13 mouse cellular contexts compared by ENCODE assay signal in genomic region chr15:10634176-10634575, GRCm38 (mm10).
DNase-seq lines count a peak whose midpoint lies in the region; ATAC-seq lines count a peak whose summit lies in the region.
"Had no signal": no experiment of that assay in that cellular context is flagged by ENCODE, and none has a peak within 500 bp of the region (broad histone marks: within the 10 kb centered on the region; RNA-seq: fewer than 3 reads in every experiment).

No protein-coding gene starts in this region.

- H3K27me3 ChIP-seq in kidney, embryonic 15.5 days = no peaks in the 10 kb centered on the region
- H3K27me3 ChIP-seq in limb, embryonic 10.5 days (ENCODE audit: low read depth, poor library complexity, severe bottlenecking) = no peaks in the 10 kb centered on the region
- H3K27me3 ChIP-seq: stomach, embryonic 15.5 days had no signal

- H3K4me1 ChIP-seq in kidney, embryonic 15.5 days = peaks cover 49% of the 10 kb centered on the region
- peaks cover 77% of the 10 kb centered on the region for H3K4me1 ChIP-seq in limb, embryonic 10.5 days

- peak overlapping the region; percentile 89 for H3K27ac ChIP-seq in kidney, embryonic 15.5 days
- peak overlapping the region; percentile 93 for H3K27ac ChIP-seq in limb, embryonic 10.5 days

- H3K9me3 ChIP-seq in kidney, embryonic 15.5 days (replicated peaks) = no peaks in the 10 kb centered on the region
- no peaks in the 10 kb centered on the region for H3K9me3 ChIP-seq in limb, embryonic 10.5 days (replicated peaks)
- H3K9me3 ChIP-seq: stomach, embryonic 15.5 days had no signal

- no peak for ATAC-seq in kidney, embryonic 15.5 days (replicated peaks; ENCODE audit: low FRiP score)
- ATAC-seq: activated CD4-positive, CD25-positive, alpha-beta regulatory T cell, adult 4 months had no signal

- no peak overlapping the region for H3K4me3 ChIP-seq in kidney, embryonic 15.5 days (replicated peaks)
- peak overlapping the region; percentile 20; the same call in 1 of the 2 replicates for H3K4me3 ChIP-seq in limb, embryonic 10.5 days
- H3K4me3 ChIP-seq: stomach, embryonic 15.5 days had no signal

- no peak overlapping the region for H3K9ac ChIP-seq in kidney, embryonic 15.5 days
- H3K9ac ChIP-seq: stomach, embryonic 15.5 days had no signal

- peak overlapping the region; percentile 4; the same call in 1 of the 2 replicates for H3K4me2 ChIP-seq in kidney, embryonic 15.5 days
- H3K4me2 ChIP-seq: midbrain, embryonic 11.5 days; stomach, embryonic 15.5 days had no signal

- H3K36me3 ChIP-seq in kidney, embryonic 15.5 days = peaks cover 21% of the 10 kb centered on the region
- H3K36me3 ChIP-seq in limb, embryonic 10.5 days = peaks cover 40% of the 10 kb centered on the region
- H3K36me3 ChIP-seq: stomach, embryonic 15.5 days had no signal

- WGBS in kidney, embryonic 15.5 days = 45% methylated on average over 6 of the region's 6 CpGs
- 16% methylated on average over 6 of the region's 6 CpGs for WGBS in limb, embryonic 10.5 days

- DNase-seq in kidney, postnatal 25 days = no peak
- DNase-seq in R1 (ENCODE audit: low read depth, low spot score) = peak; percentile 54
- peak; percentile 75 for DNase-seq in embryo, embryonic 10 days (ENCODE audit: low spot score)
- peak; percentile 84 for DNase-seq in limb, embryonic 10.5 days (ENCODE audit: low spot score)
- DNase-seq in ovary, postnatal 14 days (ENCODE audit: low spot score) = no peak
- DNase-seq in Muller cell, postnatal 12 days (ENCODE audit: inconsistent ontology term) = no peak
- DNase-seq: cerebellum, postnatal 10 days; gastrocnemius, postnatal 14 days; heart, postnatal 36 days had no signal

Comparison
In these comparisons a context has a peak if more than half of its experiments do, and no peak if none do; other contexts are left out.
1. DNase-seq: peak in R1 (single experiment), embryo, embryonic 10 days (single experiment) and limb, embryonic 10.5 days (single experiment); none in kidney, postnatal 25 days (0 of 2), ovary, postnatal 14 days (single experiment) and Muller cell, postnatal 12 days (single experiment).